Mouse (Mus musculus): ENCODE results near the gene Gm14180. TPM values are rescaled to one million over a fixed set of nuclear protein-coding genes. Genes with fewer than 3 reads are reported as not detected.
"Not testable (repeated sequence)": the region's sequence is repeated elsewhere in the genome, so short reads cannot be mapped to it uniquely, and the experiment has no call there.

Gene Gm14180
- total RNA-seq (2014; fragmentation: Nextera tagmentation) (not detected in 2 replicates), total RNA-seq (2017) (not detected in 2 replicates)

GRCm38 (mm10) chr11:99734190-99734589 lies at the start of gene Gm14180:
TSS of gene Gm14180 (minus strand) at chr11:99734290.
- ATAC-seq (replicated peaks; ENCODE audit: poor library complexity, severe bottlenecking), result no peak

GRCm38 (mm10) chr11:99780604-99781003 lies 46.5 kb upstream of the Gm14180 start, which contains the start of gene Krtap4-8:
TSS of gene Krtap4-8 (minus strand) at chr11:99780704.
- ATAC-seq (replicated peaks; ENCODE audit: poor library complexity, severe bottlenecking), result no peak

- ATAC-seq (replicated peaks; ENCODE audit: poor library complexity, severe bottlenecking), result no peak
Measured at GRCm38 (mm10) chr11:99778401-99778800, 44.3 kb upstream of the Gm14180 start.

GRCm38 (mm10) chr11:99772813-99773212 lies 38.7 kb upstream of the Gm14180 start, which contains the start of gene Gm11595:
TSS of gene Gm11595 (minus strand) at chr11:99772913.
- not testable (repeated sequence) for ATAC-seq (replicated peaks; ENCODE audit: poor library complexity, severe bottlenecking)

- no peak for ATAC-seq (replicated peaks; ENCODE audit: poor library complexity, severe bottlenecking)
Measured at GRCm38 (mm10) chr11:99768410-99768809, 34.3 kb upstream of the Gm14180 start.

GRCm38 (mm10) chr11:99758877-99759276 lies 24.8 kb upstream of the Gm14180 start:
- no peak for ATAC-seq (replicated peaks; ENCODE audit: poor library complexity, severe bottlenecking)

GRCm38 (mm10) chr11:99743985-99744384 lies 9.9 kb upstream of the Gm14180 start:
- no peak for ATAC-seq (replicated peaks; ENCODE audit: poor library complexity, severe bottlenecking)

- ATAC-seq (replicated peaks; ENCODE audit: poor library complexity, severe bottlenecking), result no peak
Measured at GRCm38 (mm10) chr11:99724061-99724460, 10.0 kb downstream of the Gm14180 start.

GRCm38 (mm10) chr11:99718759-99719158 lies 15.3 kb downstream of the Gm14180 start:
- no peak for ATAC-seq (replicated peaks; ENCODE audit: poor library complexity, severe bottlenecking)

GRCm38 (mm10) chr11:99690463-99690862 lies 43.6 kb downstream of the Gm14180 start, which contains the start of gene Gm14190:
TSS of gene Gm14190 (minus strand) at chr11:99690740.
- no peak for ATAC-seq (replicated peaks; ENCODE audit: poor library complexity, severe bottlenecking)

GRCm38 (mm10) chr11:99685235-99685634 lies 48.9 kb downstream of the Gm14180 start:
- not testable (repeated sequence) for ATAC-seq (replicated peaks; ENCODE audit: poor library complexity, severe bottlenecking)

Other genes starting within 250 kb of the Gm14180 start
Only the 30 nearest of the 41 such genes appear.
- not detected in 2 replicates for gene Krtap3-1, start 167.7 kb downstream of the Gm14180 start, total RNA-seq (2014; fragmentation: Nextera tagmentation)
- gene Krtap3-1, start 167.7 kb downstream of the Gm14180 start, total RNA-seq (2017), result not detected in 2 replicates
- not detected in 2 replicates for gene Krtap1-5, start 153.3 kb downstream of the Gm14180 start, total RNA-seq (2014; fragmentation: Nextera tagmentation)
- not detected in 2 replicates for gene Krtap1-5, start 153.3 kb downstream of the Gm14180 start, total RNA-seq (2017)
- gene Krtap1-4, start 150.6 kb downstream of the Gm14180 start, total RNA-seq (2014; fragmentation: Nextera tagmentation), result not detected in 2 replicates
- gene Krtap1-4, start 150.6 kb downstream of the Gm14180 start, total RNA-seq (2017), result not detected in 2 replicates
- gene Krtap1-3, start 143.0 kb downstream of the Gm14180 start, total RNA-seq (2014; fragmentation: Nextera tagmentation), result not detected in 2 replicates
- not detected in 2 replicates for gene Krtap1-3, start 143.0 kb downstream of the Gm14180 start, total RNA-seq (2017)
- not detected in 2 replicates for gene Krtap9-3, start 136.2 kb downstream of the Gm14180 start, total RNA-seq (2014; fragmentation: Nextera tagmentation)
- gene Krtap9-3, start 136.2 kb downstream of the Gm14180 start, total RNA-seq (2017), result not detected in 2 replicates
- not detected in 2 replicates for gene Gm11938, start 131.0 kb downstream of the Gm14180 start, total RNA-seq (2014; fragmentation: Nextera tagmentation)
- gene Gm11938, start 131.0 kb downstream of the Gm14180 start, total RNA-seq (2017), result not detected in 2 replicates
- not detected in 2 replicates for gene Gm11937, start 124.1 kb downstream of the Gm14180 start, total RNA-seq (2014; fragmentation: Nextera tagmentation)
- gene Gm11937, start 124.1 kb downstream of the Gm14180 start, total RNA-seq (2017), result not detected in 2 replicates
- not detected in 2 replicates for gene Krtap2-4, start 119.4 kb downstream of the Gm14180 start, total RNA-seq (2014; fragmentation: Nextera tagmentation)
- not detected in 2 replicates for gene Krtap2-4, start 119.4 kb downstream of the Gm14180 start, total RNA-seq (2017)
- not detected in 2 replicates for gene Gm11562, start 113.9 kb downstream of the Gm14180 start, total RNA-seq (2014; fragmentation: Nextera tagmentation)
- gene Gm11562, start 113.9 kb downstream of the Gm14180 start, total RNA-seq (2017), result not detected in 2 replicates
- gene Krtap4-1, start 106.1 kb downstream of the Gm14180 start, total RNA-seq (2014; fragmentation: Nextera tagmentation), result not detected in 2 replicates
- not detected in 2 replicates for gene Krtap4-1, start 106.1 kb downstream of the Gm14180 start, total RNA-seq (2017)
- gene Krtap4-2, start 99.2 kb downstream of the Gm14180 start, total RNA-seq (2014; fragmentation: Nextera tagmentation), result not detected in 2 replicates
- not detected in 2 replicates for gene Krtap4-2, start 99.2 kb downstream of the Gm14180 start, total RNA-seq (2017)
- gene Krtap4-7, start 90.2 kb downstream of the Gm14180 start, total RNA-seq (2014; fragmentation: Nextera tagmentation), result not detected in 2 replicates
- not detected in 2 replicates for gene Krtap4-7, start 90.2 kb downstream of the Gm14180 start, total RNA-seq (2017)
- gene Gm11555, start 84.1 kb downstream of the Gm14180 start, total RNA-seq (2014; fragmentation: Nextera tagmentation), result not detected in 2 replicates
- gene Gm11555, start 84.1 kb downstream of the Gm14180 start, total RNA-seq (2017), result not detected in 2 replicates
- gene Gm11563, start 75.3 kb downstream of the Gm14180 start, total RNA-seq (2014; fragmentation: Nextera tagmentation), result not detected in 2 replicates
- not detected in 2 replicates for gene Gm11563, start 75.3 kb downstream of the Gm14180 start, total RNA-seq (2017)
- gene Krtap4-6, start 68.3 kb downstream of the Gm14180 start, total RNA-seq (2014; fragmentation: Nextera tagmentation), result not detected in 2 replicates
- not detected in 2 replicates for gene Krtap4-6, start 68.3 kb downstream of the Gm14180 start, total RNA-seq (2017)
- not detected in 2 replicates for gene Gm14190, start 43.5 kb downstream of the Gm14180 start, total RNA-seq (2014; fragmentation: Nextera tagmentation)
- not detected in 2 replicates for gene Gm14190, start 43.5 kb downstream of the Gm14180 start, total RNA-seq (2017)
- not detected in 2 replicates for gene Gm11595, start 38.6 kb upstream of the Gm14180 start, total RNA-seq (2014; fragmentation: Nextera tagmentation)
- not detected in 2 replicates for gene Gm11595, start 38.6 kb upstream of the Gm14180 start, total RNA-seq (2017)
- not detected in 2 replicates for gene Krtap4-8, start 46.4 kb upstream of the Gm14180 start, total RNA-seq (2014; fragmentation: Nextera tagmentation)
- not detected in 2 replicates for gene Krtap4-8, start 46.4 kb upstream of the Gm14180 start, total RNA-seq (2017)
- gene Krtap4-9, start 50.9 kb upstream of the Gm14180 start, total RNA-seq (2014; fragmentation: Nextera tagmentation), result not detected in 2 replicates
- not detected in 2 replicates for gene Krtap4-9, start 50.9 kb upstream of the Gm14180 start, total RNA-seq (2017)
- gene Gm11596, start 59.2 kb upstream of the Gm14180 start, total RNA-seq (2014; fragmentation: Nextera tagmentation), result not detected in 2 replicates
- gene Gm11596, start 59.2 kb upstream of the Gm14180 start, total RNA-seq (2017), result not detected in 2 replicates
- not detected in 2 replicates for gene Gm11569, start 64.6 kb upstream of the Gm14180 start, total RNA-seq (2014; fragmentation: Nextera tagmentation)
- not detected in 2 replicates for gene Gm11569, start 64.6 kb upstream of the Gm14180 start, total RNA-seq (2017)
- gene Gm11554, start 70.2 kb upstream of the Gm14180 start, total RNA-seq (2014; fragmentation: Nextera tagmentation), result not detected in 2 replicates
- gene Gm11554, start 70.2 kb upstream of the Gm14180 start, total RNA-seq (2017), result not detected in 2 replicates
- not detected in 2 replicates for gene Krtap4-13, start 75.6 kb upstream of the Gm14180 start, total RNA-seq (2014; fragmentation: Nextera tagmentation)
- not detected in 2 replicates for gene Krtap4-13, start 75.6 kb upstream of the Gm14180 start, total RNA-seq (2017)
- not detected in 2 replicates for gene Gm11564, start 81.4 kb upstream of the Gm14180 start, total RNA-seq (2014; fragmentation: Nextera tagmentation)
- not detected in 2 replicates for gene Gm11564, start 81.4 kb upstream of the Gm14180 start, total RNA-seq (2017)
- not detected in 2 replicates for gene 2300003K06Rik, start 103.8 kb upstream of the Gm14180 start, total RNA-seq (2014; fragmentation: Nextera tagmentation)
- not detected in 2 replicates for gene 2300003K06Rik, start 103.8 kb upstream of the Gm14180 start, total RNA-seq (2017)
- gene Krtap4-16, start 117.3 kb upstream of the Gm14180 start, total RNA-seq (2014; fragmentation: Nextera tagmentation), result not detected in 2 replicates
- not detected in 2 replicates for gene Krtap4-16, start 117.3 kb upstream of the Gm14180 start, total RNA-seq (2017)
- not detected in 2 replicates for gene Gm11568, start 123.6 kb upstream of the Gm14180 start, total RNA-seq (2014; fragmentation: Nextera tagmentation)
- not detected in 2 replicates for gene Gm11568, start 123.6 kb upstream of the Gm14180 start, total RNA-seq (2017)
- not detected in 2 replicates for gene Gm11559, start 130.2 kb upstream of the Gm14180 start, total RNA-seq (2014; fragmentation: Nextera tagmentation)
- gene Gm11559, start 130.2 kb upstream of the Gm14180 start, total RNA-seq (2017), result not detected in 2 replicates
- gene Krtap9-1, start 139.1 kb upstream of the Gm14180 start, total RNA-seq (2014; fragmentation: Nextera tagmentation), result not detected in 2 replicates
- not detected in 2 replicates for gene Krtap9-1, start 139.1 kb upstream of the Gm14180 start, total RNA-seq (2017)
- not detected in 2 replicates for gene Gm11567, start 144.9 kb upstream of the Gm14180 start, total RNA-seq (2014; fragmentation: Nextera tagmentation)
- gene Gm11567, start 144.9 kb upstream of the Gm14180 start, total RNA-seq (2017), result not detected in 2 replicates